Mouse (Mus musculus) lung, postnatal 0 days (tissue): ENCODE results near the gene Pcid2.

Source experiments
- CTCF ChIP-seq: IDR thresholded peaks from 2 replicates; pipeline ENCODE4 v1.5.1; 2016; ENCODE audit warnings: antibody characterized with exemption, mild to moderate bottlenecking
- EP300 ChIP-seq: IDR thresholded peaks from 2 replicates; pipeline ENCODE4 v1.6.1; 2016; ENCODE audit warnings: antibody characterized with exemption, mild to moderate bottlenecking, control low read depth

DNA sequence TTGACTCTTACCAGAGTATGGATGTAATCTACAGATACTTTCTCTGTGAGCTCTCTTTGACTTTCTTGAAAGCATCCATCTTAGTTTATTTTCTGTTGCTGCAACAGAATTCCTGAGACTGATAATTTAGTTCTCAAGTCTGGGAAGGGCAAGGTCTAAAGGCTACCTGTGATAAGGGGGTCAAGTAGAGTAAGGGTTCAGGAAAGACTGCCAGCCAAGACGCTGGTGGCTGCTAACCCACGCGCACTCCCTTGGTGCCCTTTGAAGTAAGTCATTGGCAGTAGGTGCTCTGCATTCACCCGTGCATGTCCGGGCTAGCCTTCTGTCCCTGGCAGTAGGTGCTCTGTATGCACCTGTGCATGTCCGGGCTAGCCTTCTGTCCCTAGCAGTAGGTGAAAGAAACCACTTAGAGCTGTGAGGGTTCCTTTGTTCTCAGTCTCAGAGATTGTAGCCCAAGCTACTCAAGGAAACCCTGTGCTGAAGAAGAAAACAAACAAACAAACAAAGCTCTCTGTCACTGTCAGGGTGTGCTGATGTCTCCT lies 34.5 kb upstream of the Pcid2 start:
- TF ChIP-seq CTCF (no peak), EP300 (no peak)
